Mouse (Mus musculus) limb, embryonic 13.5 days (tissue): ENCODE measurements around the gene Pate2. TPM values are rescaled to one million over a fixed set of nuclear protein-coding genes. Genes with fewer than 3 reads are reported as not detected.

ENCODE experiments used
- ATAC-seq: fragments of 200-750 bp; cut with Nextera tagmentation; 2 replicates; pipeline ENCODE4 v1.8.0; 2017; ENCODE audit warnings: low read depth, moderate number of reproducible peaks, moderate TSS enrichment; ENCODE audit not compliant: low FRiP score
- H3K27ac ChIP-seq: fragments of 300-500 bp; sonication (generic); 2 replicates; pipeline ENCODE4 v1.5.1; 2015; ENCODE audit warnings: inconsistent platforms, mild to moderate bottlenecking, moderate library complexity
- H3K27me3 ChIP-seq: fragments of 300-500 bp; sonication (generic); 2 replicates; pipeline ENCODE4 v1.6.1; 2015; ENCODE audit warnings: mild to moderate bottlenecking, inconsistent platforms
- H3K36me3 ChIP-seq: fragments of 300-500 bp; sonication (generic); 2 replicates; pipeline ENCODE4 v1.6.1; 2015; ENCODE audit warnings: inconsistent platforms, mild to moderate bottlenecking, moderate library complexity
- H3K4me1 ChIP-seq: fragments of 300-500 bp; sonication (generic); 2 replicates; pipeline ENCODE4 v1.6.1; 2015; ENCODE audit warnings: inconsistent platforms
- H3K4me2 ChIP-seq: fragments of 300-500 bp; sonication (generic); replicated peaks from 2 replicates; pipeline ENCODE4 v1.6.1; 2015; ENCODE audit warnings: inconsistent platforms, mild to moderate bottlenecking, moderate library complexity
- H3K4me3 ChIP-seq: fragments of 300-500 bp; sonication (generic); 2 replicates; pipeline ENCODE4 v1.5.1; 2015; ENCODE audit warnings: moderate library complexity, mild to moderate bottlenecking, inconsistent platforms
- H3K9ac ChIP-seq: fragments of 300-500 bp; sonication (generic); 2 replicates; pipeline ENCODE4 v1.6.1; 2015; ENCODE audit warnings: mild to moderate bottlenecking, inconsistent platforms
- H3K9me3 ChIP-seq: fragments of 300-500 bp; sonication (generic); 2 replicates; pipeline ENCODE4 v1.6.1; 2016; ENCODE audit warnings: inconsistent platforms
- WGBS: fragments of 180-500 bp; shearing (Covaris S2); methylation state at CpG from one replicate; pipeline ENCODE4 v1.1.7; 2015; 5-methylcytosine and 5-hydroxymethylcytosine counted together
- polyA plus RNA-seq: library from polyadenylated mRNA; unstranded; fragments of >200 nt; fragmentation: Nextera tagmentation; extraction: Ambion mirVana; gene quantifications from 2 replicates; pipeline ENCODE4 v1.2.1, GENCODE M21; 2015

Gene Pate2
- polyA plus RNA-seq, 1 experiment from 2014 or later: 1.0 TPM

DNA sequence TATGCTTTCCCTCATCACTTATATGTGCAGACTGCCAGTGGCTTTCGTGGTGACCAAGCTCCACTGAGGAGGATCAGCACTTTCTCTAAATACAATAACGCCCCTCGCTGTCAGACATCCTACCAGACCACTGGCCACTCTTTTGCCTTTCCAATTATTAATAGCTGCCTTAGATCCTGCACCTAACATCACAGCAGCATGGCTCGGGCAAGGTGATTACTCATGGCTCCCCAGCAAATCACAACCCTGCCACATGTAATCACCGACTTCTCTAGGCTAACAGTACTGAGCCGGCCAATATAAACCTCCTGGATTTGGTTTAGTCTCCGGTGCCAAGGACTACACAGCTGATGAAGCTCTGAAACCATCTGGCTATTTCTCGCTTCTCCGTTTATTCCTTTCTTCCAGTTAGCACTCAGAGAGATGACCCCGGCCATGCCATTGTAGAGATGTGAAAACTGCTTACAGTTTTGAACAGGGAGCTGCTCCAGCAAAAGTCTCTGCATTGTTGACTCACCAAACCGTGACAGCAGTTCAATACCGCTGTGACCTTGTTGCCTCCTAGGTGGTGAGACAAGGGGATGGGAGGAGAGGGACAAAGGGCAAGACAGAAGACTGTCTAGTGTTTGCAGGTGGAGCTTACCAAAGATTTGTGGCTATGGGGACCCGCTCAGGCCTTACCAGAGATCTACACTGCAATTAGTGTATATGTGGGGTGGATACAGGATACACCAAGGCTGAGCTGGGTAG is 30.9 kb upstream of the Pate2 start:
- 76% methylated on average over 13 of the region's 13 CpGs for WGBS
- Histone ChIP-seq H3K4me2 (no peak overlapping the region), H3K4me3 (no peak overlapping the region), H3K36me3 (no peaks in the 10 kb centered on the region), H3K4me1 (peaks cover 20% of the 10 kb centered on the region), H3K27ac (no peak overlapping the region), H3K9me3 (no peaks in the 10 kb centered on the region), H3K9ac (no peak overlapping the region; the same call in 1 of the 2 replicates), H3K27me3 (no peaks in the 10 kb centered on the region)
- ATAC-seq: no peak

DNA sequence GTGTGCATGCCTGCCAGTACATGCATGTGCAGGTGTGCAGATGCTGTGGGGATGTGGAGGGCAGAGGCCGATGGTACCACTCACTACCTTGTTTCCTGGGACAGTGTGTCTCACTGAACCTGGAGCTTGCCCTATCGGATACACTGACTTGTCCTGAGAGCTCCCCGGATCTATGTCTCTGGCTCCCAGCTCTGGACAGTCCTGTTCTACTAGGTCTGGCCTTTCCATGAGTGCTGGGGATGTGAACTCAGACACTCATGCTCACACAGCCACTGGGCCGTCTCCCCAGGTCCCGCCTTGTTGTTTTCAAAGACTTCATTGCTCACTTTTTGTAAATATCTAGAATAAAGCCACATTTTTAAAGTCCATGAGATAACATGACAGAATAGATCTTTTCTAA is 29.1 kb upstream of the Pate2 start:
- Histone ChIP-seq H3K4me1 (peaks cover 11% of the 10 kb centered on the region), H3K27ac (no peak overlapping the region), H3K27me3 (no peaks in the 10 kb centered on the region), H3K4me3 (no peak overlapping the region), H3K9ac (no peak overlapping the region), H3K9me3 (no peaks in the 10 kb centered on the region), H3K36me3 (no peaks in the 10 kb centered on the region), H3K4me2 (no peak overlapping the region)
- ATAC-seq: no peak
- 84% methylated on average over 5 of the region's 5 CpGs for WGBS

DNA sequence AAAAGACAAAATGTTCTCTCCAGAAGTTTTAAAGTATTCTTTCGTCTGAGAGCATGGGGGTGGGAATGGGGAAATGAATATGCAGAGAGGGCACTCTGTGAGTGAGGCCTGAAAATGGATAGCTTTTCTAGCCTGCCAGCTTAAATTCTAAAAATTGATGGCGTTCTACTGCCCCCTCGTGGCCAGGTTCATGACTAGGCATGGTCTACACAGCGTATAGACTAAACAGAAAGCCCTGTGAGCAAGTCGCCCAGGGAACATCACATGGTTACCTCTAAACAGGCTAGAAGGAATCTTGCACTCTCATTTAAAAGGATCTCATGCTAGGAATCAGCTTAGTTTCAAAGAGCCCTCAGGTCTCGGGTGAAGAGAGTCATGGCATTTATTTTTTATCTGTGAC is 28.6 kb upstream of the Pate2 start:
- Histone ChIP-seq H3K4me1 (peaks cover 11% of the 10 kb centered on the region), H3K36me3 (no peaks in the 10 kb centered on the region), H3K9me3 (no peaks in the 10 kb centered on the region), H3K4me3 (no peak overlapping the region), H3K27me3 (no peaks in the 10 kb centered on the region), H3K9ac (no peak overlapping the region), H3K4me2 (no peak overlapping the region), H3K27ac (no peak overlapping the region)
- ATAC-seq: peak; percentile 80
- WGBS: 8% methylated on average over 6 of the region's 6 CpGs

DNA sequence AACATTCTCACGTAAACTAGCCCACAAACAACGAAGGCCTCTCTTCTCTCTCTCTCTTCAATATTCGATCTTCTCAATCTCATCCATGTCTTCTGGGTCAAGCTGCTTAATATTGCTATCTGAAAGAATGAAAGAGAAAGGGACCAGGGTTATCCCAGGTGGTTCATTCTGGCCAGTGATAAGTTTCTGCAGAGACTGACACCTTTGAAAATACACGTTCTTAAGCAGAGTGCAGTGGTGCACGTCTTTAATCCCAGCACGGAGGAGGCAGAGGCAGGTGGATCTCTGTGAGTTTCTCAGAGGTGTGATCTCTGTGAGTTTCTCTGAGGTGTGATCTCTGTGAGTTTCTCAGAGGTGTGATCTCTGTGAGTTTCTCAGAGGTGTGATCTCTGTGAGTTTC is 28.1 kb upstream of the Pate2 start:
- ATAC-seq: no peak
- no peaks in the 10 kb centered on the region for H3K9me3 ChIP-seq
- peaks cover 11% of the 10 kb centered on the region for H3K4me1 ChIP-seq
- no peaks in the 10 kb centered on the region for H3K36me3 ChIP-seq
- no peaks in the 10 kb centered on the region for H3K27me3 ChIP-seq
- no peak overlapping the region for H3K27ac ChIP-seq
- H3K9ac ChIP-seq: no peak overlapping the region
- no peak overlapping the region for H3K4me2 ChIP-seq
- no peak overlapping the region for H3K4me3 ChIP-seq
- 66% methylated on average over 6 of the region's 6 CpGs for WGBS

DNA sequence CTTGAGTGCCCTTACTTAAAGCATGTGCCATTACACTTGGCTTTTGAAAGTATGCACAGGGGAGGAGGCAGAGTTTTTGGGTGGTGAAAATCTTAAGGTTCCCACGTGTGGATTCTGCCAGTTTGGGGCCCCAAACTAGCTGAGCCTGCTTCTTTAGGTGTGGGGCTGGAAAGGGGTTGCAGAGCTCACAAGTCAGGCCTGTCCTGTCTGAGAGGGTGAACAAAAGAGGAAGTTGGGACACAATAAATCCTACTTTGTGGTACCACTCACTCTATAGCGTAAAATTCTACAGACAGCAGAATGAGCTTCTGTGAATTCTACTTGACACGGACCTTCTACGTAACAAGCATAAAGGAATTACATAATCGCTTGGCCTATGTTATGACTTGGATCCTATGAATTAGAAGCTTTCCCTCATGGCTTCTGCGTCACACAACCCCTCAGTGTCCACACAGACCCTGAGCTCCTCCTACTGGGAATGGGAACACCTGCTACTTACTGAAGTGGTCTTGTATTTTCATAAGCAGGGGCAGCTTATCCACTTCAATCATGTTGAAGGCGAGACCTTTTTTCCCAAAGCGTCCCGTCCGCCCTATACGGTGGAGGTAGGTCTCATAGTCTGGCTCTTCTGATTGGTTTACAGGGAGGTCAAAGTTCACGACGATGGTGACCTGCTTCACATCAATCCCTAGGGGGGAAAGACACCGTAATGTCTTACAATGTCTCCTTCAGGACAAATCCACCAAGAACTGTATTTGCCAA is 26.8 kb upstream of the Pate2 start:
- Histone ChIP-seq H3K27ac (no peak overlapping the region), H3K36me3 (no peaks in the 10 kb centered on the region), H3K27me3 (no peaks in the 10 kb centered on the region), H3K4me1 (peaks cover 3% of the 10 kb centered on the region), H3K9me3 (no peaks in the 10 kb centered on the region), H3K4me2 (no peak overlapping the region), H3K9ac (no peak overlapping the region), H3K4me3 (no peak overlapping the region)
- ATAC-seq: no peak
- WGBS: 85% methylated on average over 14 of the region's 14 CpGs

DNA sequence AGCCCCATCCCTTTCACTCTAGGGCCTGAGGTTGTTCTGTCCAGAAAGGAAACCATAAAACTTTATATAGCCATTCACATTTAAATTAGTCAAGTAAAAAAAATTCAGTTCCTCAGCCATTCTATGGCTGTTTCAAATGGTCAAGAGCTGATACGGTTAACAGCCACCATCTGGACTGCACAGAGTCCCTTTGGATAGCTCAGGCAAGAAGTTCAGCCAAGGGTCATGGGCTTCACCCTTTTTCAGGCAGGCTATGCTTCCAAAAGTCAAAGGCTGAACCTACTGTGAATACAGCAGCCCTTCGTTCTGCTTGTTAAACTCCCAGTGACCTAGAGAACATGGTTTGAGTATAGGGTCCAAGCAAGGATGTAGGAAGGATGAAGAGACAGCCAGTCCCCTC is 25.4 kb upstream of the Pate2 start:
- no peak for ATAC-seq
- Histone ChIP-seq H3K4me3 (no peak overlapping the region), H3K4me1 (no peaks in the 10 kb centered on the region; the same call in 1 of the 2 replicates), H3K36me3 (no peaks in the 10 kb centered on the region), H3K27me3 (no peaks in the 10 kb centered on the region), H3K9ac (no peak overlapping the region), H3K9me3 (no peaks in the 10 kb centered on the region), H3K27ac (no peak overlapping the region), H3K4me2 (no peak overlapping the region)
- 34% methylated on average over 2 of the region's 2 CpGs for WGBS

DNA sequence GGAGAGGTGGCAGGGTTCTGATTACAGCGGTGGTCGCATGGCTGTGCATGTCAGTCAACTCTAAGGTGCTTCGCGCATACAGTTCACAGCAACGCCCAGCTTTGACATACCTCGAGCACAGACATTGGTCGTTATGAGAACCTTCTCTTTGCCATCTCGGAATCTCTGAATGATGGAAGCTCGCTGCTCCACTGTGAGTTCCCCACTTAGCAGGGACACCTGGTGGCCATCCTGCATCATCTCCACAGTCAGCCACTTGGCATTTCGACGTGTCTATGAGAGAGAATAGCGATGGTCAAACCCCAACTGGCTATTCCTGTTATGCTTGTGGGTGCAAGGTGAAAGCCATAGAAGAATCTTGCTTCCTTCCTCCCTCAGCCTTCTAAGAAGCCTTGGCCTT is 24.4 kb upstream of the Pate2 start:
- no peak for ATAC-seq
- 71% methylated on average over 12 of the region's 12 CpGs for WGBS
- H3K4me1 ChIP-seq: no peaks in the 10 kb centered on the region; the same call in 1 of the 2 replicates
- H3K27me3 ChIP-seq: no peaks in the 10 kb centered on the region
- H3K27ac ChIP-seq: no peak overlapping the region
- H3K4me2 ChIP-seq: no peak overlapping the region
- H3K36me3 ChIP-seq: no peaks in the 10 kb centered on the region
- H3K9ac ChIP-seq: no peak overlapping the region
- no peak overlapping the region for H3K4me3 ChIP-seq
- H3K9me3 ChIP-seq: no peaks in the 10 kb centered on the region

DNA sequence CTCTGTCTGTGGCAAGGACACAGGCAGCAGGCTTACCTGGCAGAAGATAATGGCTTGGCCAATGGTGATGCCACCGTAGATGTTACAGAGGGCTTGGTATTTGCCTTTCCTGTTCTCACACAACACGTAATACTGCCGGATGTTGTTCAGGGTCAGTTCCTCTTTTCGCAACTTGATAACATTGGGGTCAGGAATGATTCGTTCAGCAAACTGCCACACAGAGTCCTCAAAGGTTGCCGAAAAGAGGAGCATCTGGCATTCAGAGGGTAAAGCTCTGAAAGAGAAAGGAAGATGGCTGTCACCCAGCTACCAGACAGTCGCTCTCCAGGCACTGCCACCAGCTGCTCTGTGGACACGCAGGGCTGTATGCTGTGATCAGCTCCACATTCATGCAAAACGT is 23.3 kb upstream of the Pate2 start:
- H3K4me2 ChIP-seq: no peak overlapping the region
- no peak for ATAC-seq

DNA sequence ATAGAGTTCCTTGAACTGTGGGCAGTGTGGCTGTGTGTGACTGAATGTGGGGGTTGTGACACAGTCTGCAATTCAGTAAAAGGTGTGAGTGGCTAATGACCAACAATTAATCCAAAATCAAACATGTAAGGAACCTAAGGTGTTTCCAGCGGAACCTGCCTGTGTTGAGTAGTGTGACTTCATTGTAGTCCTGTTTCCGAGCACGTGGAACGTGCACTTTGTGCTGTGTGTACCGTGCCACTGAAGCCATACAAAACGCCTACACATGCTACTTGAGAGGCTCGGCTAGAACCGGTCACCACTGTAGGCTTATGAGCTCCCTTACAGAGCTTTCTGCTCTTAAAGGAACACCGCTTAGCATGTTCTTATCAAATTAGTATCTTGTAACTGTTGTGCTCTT is 21.6 kb upstream of the Pate2 start:
- WGBS: 77% methylated on average over 9 of the region's 9 CpGs

More for the DNA sequence above, 23.3 kb upstream of the Pate2 start:
- Histone ChIP-seq H3K27ac (no peak overlapping the region), H3K4me3 (no peak overlapping the region), H3K4me1 (no peaks in the 10 kb centered on the region; the same call in 1 of the 2 replicates), H3K9me3 (no peaks in the 10 kb centered on the region), H3K27me3 (no peaks in the 10 kb centered on the region), H3K36me3 (no peaks in the 10 kb centered on the region), H3K9ac (no peak overlapping the region)
- 86% methylated on average over 9 of the region's 9 CpGs for WGBS

DNA sequence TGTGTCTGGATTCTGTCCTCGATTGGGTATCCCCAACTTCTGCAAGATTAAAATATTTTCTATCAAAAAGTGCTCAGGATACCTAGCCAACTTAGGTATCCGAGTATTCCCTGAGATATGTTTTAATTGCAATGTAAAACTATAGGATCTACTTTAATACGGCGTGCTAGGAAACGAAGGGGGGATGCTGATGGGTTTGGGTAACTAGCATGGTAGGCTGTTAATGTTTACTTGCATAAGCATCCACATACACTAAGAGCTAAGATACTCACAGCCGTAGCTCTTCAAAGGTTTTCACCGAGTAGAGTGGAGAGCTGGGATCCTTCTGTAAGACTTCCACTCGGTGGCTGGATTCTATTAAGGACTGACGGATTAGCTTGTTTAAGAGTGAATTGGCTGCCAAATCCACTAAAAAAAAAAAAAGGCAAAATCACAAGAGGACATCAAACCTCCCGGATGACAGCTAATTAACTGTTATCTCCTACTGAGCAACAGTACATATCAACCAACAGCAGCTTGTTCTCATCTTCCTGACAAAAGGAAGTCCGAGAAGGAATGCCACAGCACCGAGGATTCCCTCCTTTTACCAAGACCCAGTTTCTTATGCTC is 13.5 kb upstream of the Pate2 start:
- ATAC-seq: no peak
- H3K9me3 ChIP-seq: no peaks in the 10 kb centered on the region
- no peak overlapping the region for H3K9ac ChIP-seq
- peaks cover 8% of the 10 kb centered on the region; the same call in 1 of the 2 replicates for H3K27me3 ChIP-seq
- peaks cover 8% of the 10 kb centered on the region for H3K36me3 ChIP-seq
- WGBS: 55% methylated on average over 12 of the region's 12 CpGs
- H3K27ac ChIP-seq: no peak overlapping the region
- peaks cover 21% of the 10 kb centered on the region for H3K4me1 ChIP-seq
- no peak overlapping the region for H3K4me3 ChIP-seq
- H3K4me2 ChIP-seq: no peak overlapping the region

More for the DNA sequence above, 21.6 kb upstream of the Pate2 start:
- Histone ChIP-seq H3K27me3 (no peaks in the 10 kb centered on the region), H3K9me3 (no peaks in the 10 kb centered on the region), H3K27ac (no peak overlapping the region), H3K36me3 (no peaks in the 10 kb centered on the region), H3K4me2 (no peak overlapping the region), H3K4me3 (no peak overlapping the region), H3K4me1 (no peaks in the 10 kb centered on the region; the same call in 1 of the 2 replicates), H3K9ac (no peak overlapping the region)
- no peak for ATAC-seq

DNA sequence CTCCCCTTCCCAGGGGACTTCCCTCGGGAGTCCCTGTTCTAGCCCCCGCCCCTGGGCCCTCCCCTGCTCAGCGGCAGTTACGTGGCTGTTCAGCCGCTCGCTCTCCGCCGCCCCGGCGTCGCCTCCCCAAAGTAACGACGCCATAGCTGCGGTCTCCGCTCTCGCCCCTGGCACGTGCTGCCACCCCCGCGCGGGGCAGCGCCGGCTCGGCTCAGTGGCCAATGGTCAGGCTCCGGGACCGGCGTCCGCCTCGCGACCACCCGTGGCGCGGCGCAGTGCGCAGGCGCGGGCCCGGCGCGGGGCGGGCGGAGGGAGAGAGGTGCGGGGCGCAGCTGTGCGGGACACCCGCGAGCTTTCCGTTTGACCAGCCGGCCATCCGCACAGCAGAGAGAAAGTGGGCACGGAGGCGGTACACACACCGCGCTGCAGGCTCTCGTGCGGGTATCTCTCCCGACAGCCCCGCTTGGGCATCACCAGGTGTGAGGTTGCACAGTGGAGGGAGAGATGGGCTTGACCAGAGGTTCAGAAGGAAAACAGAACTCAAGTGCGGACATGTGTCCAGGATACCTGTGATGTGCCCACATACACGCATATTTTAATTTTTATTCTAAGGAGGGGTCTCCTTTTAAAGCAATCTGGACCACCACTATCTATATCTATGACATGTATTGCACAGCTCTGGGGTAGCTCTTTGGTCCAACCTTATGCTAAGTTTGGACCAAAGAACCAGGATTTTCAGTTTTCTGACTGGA is 11.7 kb upstream of the Pate2 start, which contains the start of the genes Ddx25 and Pus3:
TSS of gene Ddx25 (minus strand) at position 272 of the 752 bp plus-strand sequence.
TSS of gene Pus3 (plus strand) at position 339 of the 752 bp plus-strand sequence.
- peak; percentile 81 for ATAC-seq
- WGBS: 1% methylated on average over 59 of the region's 59 CpGs
- Histone ChIP-seq H3K4me3 (peak within 1 kb of the TSS; percentile 73), H3K4me1 (peaks cover 21% of the 10 kb centered on the region), H3K4me2 (peak within 1 kb of the TSS; percentile 98), H3K36me3 (peaks cover 12% of the 10 kb centered on the region), H3K9ac (peak within 1 kb of the TSS; percentile 78), H3K27ac (peak within 1 kb of the TSS; percentile 75), H3K9me3 (no peaks in the 10 kb centered on the region), H3K27me3 (peaks cover 8% of the 10 kb centered on the region; the same call in 1 of the 2 replicates)
